Mouse (Mus musculus) intestine, postnatal 0 days (tissue): Measurements from ENCODE around the gene Adssl1. TPM values are rescaled to one million over a fixed set of nuclear protein-coding genes. Genes with fewer than 3 reads are reported as not detected.

ENCODE experiments used
- ATAC-seq: fragments of 200-750 bp; cut with Nextera tagmentation; 2 replicates; pipeline ENCODE4 v1.8.0; 2017; ENCODE audit warnings: mild to moderate bottlenecking, moderate TSS enrichment, moderate library complexity
- H3K27ac ChIP-seq: fragments of 300-500 bp; sonication (generic); 2 replicates; pipeline ENCODE4 v1.5.1; 2014; ENCODE audit warnings: mild to moderate bottlenecking, low read depth, low read length, moderate library complexity
- H3K27me3 ChIP-seq: fragments of 300-500 bp; sonication (generic); replicated peaks from 2 replicates; pipeline ENCODE4 v1.6.1; 2014; ENCODE audit warnings: low read length, mixed read lengths; ENCODE audit not compliant: control insufficient read depth, insufficient read depth
- H3K36me3 ChIP-seq: fragments of 300-500 bp; sonication (generic); 2 replicates; pipeline ENCODE4 v1.6.1; 2014; ENCODE audit warnings: mild to moderate bottlenecking, moderate library complexity; ENCODE audit not compliant: control insufficient read depth, insufficient read depth
- H3K4me1 ChIP-seq: fragments of 300-500 bp; sonication (generic); replicated peaks from 2 replicates; pipeline ENCODE4 v1.6.1; 2014; ENCODE audit warnings: antibody characterized with exemption, low read length, mixed read lengths; ENCODE audit not compliant: control insufficient read depth, insufficient read depth
- H3K4me2 ChIP-seq: fragments of 300-500 bp; sonication (generic); replicated peaks from 2 replicates; pipeline ENCODE4 v1.6.1; 2014; ENCODE audit warnings: low read depth, mild to moderate bottlenecking, moderate library complexity
- H3K4me3 ChIP-seq: fragments of 300-500 bp; sonication (generic); 2 replicates; pipeline ENCODE4 v1.5.1; 2014; ENCODE audit warnings: low read depth, low read length
- H3K9ac ChIP-seq: fragments of 300-500 bp; sonication (generic); 2 replicates; pipeline ENCODE4 v1.6.1; 2014; ENCODE audit warnings: mild to moderate bottlenecking, low read depth, low read length
- H3K9me3 ChIP-seq: fragments of 300-500 bp; sonication (generic); 2 replicates; pipeline ENCODE4 v1.6.1; 2016; ENCODE audit warnings: mixed run types; ENCODE audit not compliant: control insufficient read depth
- CTCF ChIP-seq: sonication (generic); IDR thresholded peaks from 2 replicates; pipeline ENCODE4 v1.5.1; 2016; ENCODE audit warnings: low read depth, mild to moderate bottlenecking, control low read depth, antibody characterized with exemption, moderate library complexity
- WGBS: fragments of 180-500 bp; shearing (Covaris S2); extraction: QIAGEN DNeasy Blood & Tissue Kit; methylation state at CpG from one replicate; pipeline ENCODE4 v1.1.7; 2014; 5-methylcytosine and 5-hydroxymethylcytosine counted together
- polyA plus RNA-seq: library from polyadenylated mRNA; unstranded; fragments of >200 nt; fragmentation: Nextera tagmentation; extraction: Ambion mirVana; gene quantifications from 2 replicates; pipeline ENCODE4 v1.2.1, GENCODE M21; 2015

The Adssl1 gene
- polyA plus RNA-seq, 1 experiment from 2014 or later, result 0.57 TPM

- H3K36me3 ChIP-seq, result no peaks in the 10 kb centered on the region; the same call in 1 of the 2 replicates
- no peak for TF ChIP-seq CTCF
- no peak for ATAC-seq
- no peak overlapping the region for H3K27ac ChIP-seq
- H3K9ac ChIP-seq, result no peak overlapping the region; the same call in 1 of the 2 replicates
- WGBS, result 73% methylated on average over 14 of the region's 14 CpGs
- no peaks in the 10 kb centered on the region for H3K27me3 ChIP-seq
- no peaks in the 10 kb centered on the region for H3K9me3 ChIP-seq
- no peaks in the 10 kb centered on the region for H3K4me1 ChIP-seq
- no peak overlapping the region for H3K4me3 ChIP-seq
- no peak overlapping the region for H3K4me2 ChIP-seq
Observed at GRCm38 (mm10) chr12:112596891-112597500, 22.8 kb upstream of the Adssl1 start.

- no peaks in the 10 kb centered on the region; the same call in 1 of the 2 replicates for H3K36me3 ChIP-seq
- H3K9me3 ChIP-seq, result no peaks in the 10 kb centered on the region
- H3K4me2 ChIP-seq, result no peak overlapping the region
- no peaks in the 10 kb centered on the region for H3K4me1 ChIP-seq
- no peak for ATAC-seq
- no peak overlapping the region for H3K27ac ChIP-seq
- no peak overlapping the region for H3K4me3 ChIP-seq
- no peak overlapping the region for H3K9ac ChIP-seq
- no peak for TF ChIP-seq CTCF
- H3K27me3 ChIP-seq, result no peaks in the 10 kb centered on the region
- 89% methylated on average over 8 of the region's 8 CpGs for WGBS
Observed at GRCm38 (mm10) chr12:112597618-112598017, 22.2 kb upstream of the Adssl1 start.

DNA sequence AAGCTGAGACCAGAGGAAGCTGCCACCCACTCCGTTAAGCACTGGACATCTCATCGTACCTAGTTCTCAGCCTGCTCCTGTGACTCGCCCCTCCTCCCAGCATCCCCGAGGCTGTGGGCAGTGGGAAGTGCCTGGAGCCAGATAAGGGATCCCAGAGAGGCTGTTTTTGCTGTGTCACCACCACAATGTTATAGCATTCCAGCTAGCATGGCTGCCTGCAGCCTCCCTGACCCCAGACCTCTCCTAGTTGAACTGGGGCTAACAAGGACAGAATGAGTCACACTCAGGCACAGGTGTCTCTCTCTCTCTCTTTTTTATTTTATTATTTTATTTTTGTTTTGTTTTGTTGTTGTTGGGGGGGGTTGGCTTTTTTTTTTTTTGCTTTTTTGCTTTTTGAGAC is 20.6 kb upstream of the Adssl1 start:
- Histone ChIP-seq H3K9me3 (no peaks in the 10 kb centered on the region), H3K4me3 (no peak overlapping the region), H3K27ac (no peak overlapping the region), H3K27me3 (no peaks in the 10 kb centered on the region), H3K4me1 (no peaks in the 10 kb centered on the region), H3K9ac (no peak overlapping the region), H3K36me3 (no peaks in the 10 kb centered on the region; the same call in 1 of the 2 replicates), H3K4me2 (no peak overlapping the region)
- WGBS, result 49% methylated on average over 4 of the region's 4 CpGs
- TF ChIP-seq CTCF, result no peak
- no peak for ATAC-seq

GRCm38 (mm10) chr12:112599942-112600611 is 19.8 kb upstream of the Adssl1 start:
- 87% methylated on average over 30 of the region's 30 CpGs for WGBS

DNA sequence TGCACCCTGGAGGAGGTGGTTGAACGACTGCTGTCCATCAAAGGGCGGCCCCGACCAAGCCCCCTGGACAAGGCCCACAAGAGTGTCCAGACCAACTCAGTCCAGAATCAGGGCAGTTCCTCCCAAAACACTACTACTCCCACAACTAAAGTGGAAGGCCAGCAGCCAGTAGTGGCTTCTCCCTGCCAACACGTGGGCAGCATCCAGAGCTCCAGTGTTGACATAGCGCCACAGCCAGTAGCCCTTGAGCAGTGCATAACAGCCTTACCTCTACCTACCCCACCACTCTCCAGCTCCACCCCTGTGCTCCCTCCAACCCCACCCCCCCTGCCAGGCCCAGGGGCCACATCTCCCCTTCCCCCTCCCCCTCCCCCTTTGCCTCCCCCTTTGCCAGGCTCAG is 15.8 kb upstream of the Adssl1 start:
- no peak overlapping the region for H3K9ac ChIP-seq
- no peaks in the 10 kb centered on the region for H3K27me3 ChIP-seq
- H3K4me2 ChIP-seq, result no peak overlapping the region
- H3K9me3 ChIP-seq, result no peaks in the 10 kb centered on the region
- TF ChIP-seq CTCF, result no peak
- no peak for ATAC-seq
- H3K27ac ChIP-seq, result no peak overlapping the region
- no peak overlapping the region for H3K4me3 ChIP-seq
- H3K4me1 ChIP-seq, result no peaks in the 10 kb centered on the region
- 83% methylated on average over 5 of the region's 5 CpGs for WGBS
- peaks cover 16% of the 10 kb centered on the region; the same call in 1 of the 2 replicates for H3K36me3 ChIP-seq

More at GRCm38 (mm10) chr12:112599942-112600611, 19.8 kb upstream of the Adssl1 start:
- no peaks in the 10 kb centered on the region; the same call in 1 of the 2 replicates for H3K36me3 ChIP-seq
- H3K27me3 ChIP-seq, result no peaks in the 10 kb centered on the region
- no peaks in the 10 kb centered on the region for H3K4me1 ChIP-seq
- no peak for ATAC-seq
- no peak for TF ChIP-seq CTCF
- no peak overlapping the region for H3K4me3 ChIP-seq
- H3K4me2 ChIP-seq, result no peak overlapping the region
- H3K9ac ChIP-seq, result no peak overlapping the region
- no peaks in the 10 kb centered on the region for H3K9me3 ChIP-seq
- no peak overlapping the region for H3K27ac ChIP-seq

- TF ChIP-seq CTCF, result peak; percentile 68
- no peaks in the 10 kb centered on the region for H3K4me1 ChIP-seq
- H3K9me3 ChIP-seq, result no peaks in the 10 kb centered on the region
- H3K9ac ChIP-seq, result no peak overlapping the region
- no peak overlapping the region for H3K4me2 ChIP-seq
- no peak overlapping the region for H3K4me3 ChIP-seq
- peak; percentile 37; the same call in 1 of the 2 replicates for ATAC-seq
- no peak overlapping the region for H3K27ac ChIP-seq
- peaks cover 18% of the 10 kb centered on the region; the same call in 1 of the 2 replicates for H3K36me3 ChIP-seq
- H3K27me3 ChIP-seq, result no peaks in the 10 kb centered on the region
- WGBS, result 71% methylated on average over 20 of the region's 20 CpGs
Observed at GRCm38 (mm10) chr12:112604709-112605649, 14.9 kb upstream of the Adssl1 start.
